Mouse (Mus musculus): Measurements from ENCODE around the gene Pglyrp2. TPM values are rescaled to one million over a fixed set of nuclear protein-coding genes. Genes with fewer than 3 reads are reported as not detected.

Gene Pglyrp2
- 0.74 TPM for polyA plus RNA-seq (2014; fragmentation: Illumina TruSeq; extraction: RNeasy Lipid Tissue Mini Kit (QIAGEN cat#74804); ENCODE audit: low replicate concordance)

DNA sequence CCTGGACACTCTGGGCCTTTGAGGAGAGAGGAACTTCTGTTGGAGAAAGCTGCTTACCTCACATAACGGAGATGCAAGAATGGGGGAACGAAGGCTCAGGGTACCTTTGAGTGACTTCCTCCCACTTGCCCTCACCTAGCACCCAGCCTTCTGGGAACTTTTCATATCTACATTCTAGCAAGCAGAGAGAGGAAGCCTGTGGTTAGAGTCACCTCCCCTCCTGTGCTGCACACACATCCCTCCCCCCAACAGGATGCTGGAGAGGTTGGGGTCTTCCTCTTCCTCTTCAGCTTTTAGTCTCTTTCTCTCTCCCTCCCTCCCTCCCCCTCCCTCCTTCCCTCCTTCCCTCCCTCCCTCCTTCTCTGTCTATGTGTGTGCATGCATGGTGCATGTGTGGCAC, at the start of gene Pglyrp2:
Gene Pglyrp2, minus strand, starts transcription at position 134 of the 400 bp plus-strand sequence.

GRCm38 (mm10) chr17:32452482-32452881, 28.5 kb upstream of the Pglyrp2 start, which contains the start of gene Cyp4f39:
TSS of gene Cyp4f39 (plus strand) at chr17:32452723.

GRCm38 (mm10) chr17:32403417-32403816, 20.6 kb downstream of the Pglyrp2 start, which contains the start of gene Rasal3:
TSS of gene Rasal3 (minus strand) at chr17:32403583.

DNA sequence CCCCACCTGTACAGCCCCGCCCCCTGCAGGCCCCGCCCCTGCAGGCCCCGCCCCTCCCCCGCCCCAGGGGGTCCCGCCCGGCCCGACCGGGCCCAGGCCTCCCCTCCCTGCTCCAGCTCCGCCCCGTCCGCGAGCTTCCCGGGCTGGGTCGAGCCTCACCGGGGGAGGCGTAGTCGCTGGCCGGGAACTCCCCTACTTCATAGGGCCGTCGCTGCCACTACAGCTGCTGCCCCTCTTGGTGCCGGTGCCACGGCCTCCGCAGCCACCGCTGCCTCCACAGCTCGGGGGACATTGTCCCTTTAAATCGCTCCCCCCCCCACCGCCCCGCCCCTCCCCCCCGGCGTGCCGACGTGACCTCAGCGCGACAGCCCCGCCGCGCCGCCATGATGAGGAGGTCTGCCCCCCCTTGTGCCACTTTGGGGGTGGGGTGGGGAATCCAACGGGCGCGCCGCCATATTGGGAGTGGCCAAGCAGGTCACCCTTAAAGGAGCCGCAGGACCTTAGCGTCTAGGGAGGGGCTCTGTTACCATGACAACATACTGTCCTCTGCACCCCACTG, 34.8 kb downstream of the Pglyrp2 start, which contains the start of gene Wiz:
Gene Wiz, minus strand, starts transcription at position 339 of the 559 bp plus-strand sequence.

Other genes starting within 250 kb of the Pglyrp2 start
- gene Ephx3, start 234.6 kb downstream of the Pglyrp2 start, polyA plus RNA-seq (2014; fragmentation: Illumina TruSeq; extraction: RNeasy Lipid Tissue Mini Kit (QIAGEN cat#74804); ENCODE audit: low replicate concordance) = 0.33 TPM
- gene Brd4, start 139.4 kb downstream of the Pglyrp2 start, polyA plus RNA-seq (2014; fragmentation: Illumina TruSeq; extraction: RNeasy Lipid Tissue Mini Kit (QIAGEN cat#74804); ENCODE audit: low replicate concordance) = 22.9 TPM
- 82.2 TPM for gene Akap8, start 102.9 kb downstream of the Pglyrp2 start, polyA plus RNA-seq (2014; fragmentation: Illumina TruSeq; extraction: RNeasy Lipid Tissue Mini Kit (QIAGEN cat#74804); ENCODE audit: low replicate concordance)
- gene Akap8l, start 73.6 kb downstream of the Pglyrp2 start, polyA plus RNA-seq (2014; fragmentation: Illumina TruSeq; extraction: RNeasy Lipid Tissue Mini Kit (QIAGEN cat#74804); ENCODE audit: low replicate concordance) = 7.8 TPM
- 3.0 TPM for gene Wiz, start 34.7 kb downstream of the Pglyrp2 start, polyA plus RNA-seq (2014; fragmentation: Illumina TruSeq; extraction: RNeasy Lipid Tissue Mini Kit (QIAGEN cat#74804); ENCODE audit: low replicate concordance)
- 0.89 TPM for gene Rasal3, start 20.6 kb downstream of the Pglyrp2 start, polyA plus RNA-seq (2014; fragmentation: Illumina TruSeq; extraction: RNeasy Lipid Tissue Mini Kit (QIAGEN cat#74804); ENCODE audit: low replicate concordance)
- gene Cyp4f39, start 28.6 kb upstream of the Pglyrp2 start, polyA plus RNA-seq (2014; fragmentation: Illumina TruSeq; extraction: RNeasy Lipid Tissue Mini Kit (QIAGEN cat#74804); ENCODE audit: low replicate concordance) = not detected
- 0.37 TPM for gene Cyp4f17, start 81.9 kb upstream of the Pglyrp2 start, polyA plus RNA-seq (2014; fragmentation: Illumina TruSeq; extraction: RNeasy Lipid Tissue Mini Kit (QIAGEN cat#74804); ENCODE audit: low replicate concordance)
- 42.5 TPM for gene Cyp4f16, start 112.4 kb upstream of the Pglyrp2 start, polyA plus RNA-seq (2014; fragmentation: Illumina TruSeq; extraction: RNeasy Lipid Tissue Mini Kit (QIAGEN cat#74804); ENCODE audit: low replicate concordance)
- not detected for gene Cyp4f37, start 197.1 kb upstream of the Pglyrp2 start, polyA plus RNA-seq (2014; fragmentation: Illumina TruSeq; extraction: RNeasy Lipid Tissue Mini Kit (QIAGEN cat#74804); ENCODE audit: low replicate concordance)
- 21.5 TPM for gene Cyp4f40, start 234.7 kb upstream of the Pglyrp2 start, polyA plus RNA-seq (2014; fragmentation: Illumina TruSeq; extraction: RNeasy Lipid Tissue Mini Kit (QIAGEN cat#74804); ENCODE audit: low replicate concordance)